Mouse (Mus musculus): Measurements from ENCODE around the gene Zbed3. TPM values are rescaled to one million over a fixed set of nuclear protein-coding genes. Genes with fewer than 3 reads are reported as not detected.
"Not testable (repeated sequence)": the region's sequence is repeated elsewhere in the genome, so short reads cannot be mapped to it uniquely, and the experiment has no call there.

Gene Zbed3
- polyA plus RNA-seq, 1 experiment from 2014 or later, result 42.7 TPM

- no peak overlapping the region for H3K4me2 ChIP-seq (replicated peaks)
- H3K9me3 ChIP-seq, result no peaks in the 10 kb centered on the region
- H3K4me1 ChIP-seq, result no peaks in the 10 kb centered on the region
- H3K27ac ChIP-seq (replicated peaks), result no peak overlapping the region
- ATAC-seq (replicated peaks), result no peak
- 88% methylated on average over 8 of the region's 8 CpGs for WGBS
- H3K36me3 ChIP-seq, result peaks cover 10% of the 10 kb centered on the region
- no peaks in the 10 kb centered on the region for H3K27me3 ChIP-seq
- no peak overlapping the region for H3K4me3 ChIP-seq
- H3K9ac ChIP-seq (replicated peaks), result no peak overlapping the region
Measured at GRCm38 (mm10) chr13:95343470-95343869, 20.1 kb downstream of the Zbed3 start.

- H3K4me2 ChIP-seq (replicated peaks), result no peak overlapping the region
- H3K9me3 ChIP-seq, result no peaks in the 10 kb centered on the region
- no peaks in the 10 kb centered on the region for H3K4me1 ChIP-seq
- no peaks in the 10 kb centered on the region for H3K27me3 ChIP-seq
- ATAC-seq (replicated peaks), result no peak
- 75% methylated on average over 6 of the region's 6 CpGs for WGBS
- peaks cover 13% of the 10 kb centered on the region for H3K36me3 ChIP-seq
- no peak overlapping the region for H3K27ac ChIP-seq (replicated peaks)
- H3K4me3 ChIP-seq, result no peak overlapping the region
- H3K9ac ChIP-seq (replicated peaks), result no peak overlapping the region
Measured at GRCm38 (mm10) chr13:95345869-95346268, 22.5 kb downstream of the Zbed3 start.

- H3K4me3 ChIP-seq, result no peak overlapping the region
- H3K4me2 ChIP-seq (replicated peaks), result no peak overlapping the region
- H3K27ac ChIP-seq (replicated peaks), result no peak overlapping the region
- H3K36me3 ChIP-seq, result peaks cover 25% of the 10 kb centered on the region
- H3K9me3 ChIP-seq, result no peaks in the 10 kb centered on the region
- ATAC-seq (replicated peaks), result peak; percentile 73
- H3K4me1 ChIP-seq, result no peaks in the 10 kb centered on the region
- no peak overlapping the region for H3K9ac ChIP-seq (replicated peaks)
- WGBS, result 30% methylated on average over 8 of the region's 8 CpGs
- no peaks in the 10 kb centered on the region for H3K27me3 ChIP-seq
Measured at GRCm38 (mm10) chr13:95347018-95347696, 23.7 kb downstream of the Zbed3 start.

GRCm38 (mm10) chr13:95348476-95348875 lies 25.1 kb downstream of the Zbed3 start:
- Histone ChIP-seq H3K9me3 (no peaks in the 10 kb centered on the region), H3K4me3 (no peak overlapping the region), H3K4me1 (no peaks in the 10 kb centered on the region), H3K4me2 (replicated peaks) (no peak overlapping the region), H3K36me3 (peaks cover 35% of the 10 kb centered on the region), H3K27ac (replicated peaks) (no peak overlapping the region), H3K9ac (replicated peaks) (no peak overlapping the region), H3K27me3 (no peaks in the 10 kb centered on the region)
- ATAC-seq (replicated peaks), result no peak
- WGBS, result 85% methylated on average over 3 of the region's 3 CpGs

- ATAC-seq (replicated peaks), result no peak
- Histone ChIP-seq H3K27ac (replicated peaks) (no peak overlapping the region), H3K9me3 (no peaks in the 10 kb centered on the region), H3K4me2 (replicated peaks) (no peak overlapping the region), H3K4me3 (no peak overlapping the region), H3K9ac (replicated peaks) (no peak overlapping the region), H3K4me1 (no peaks in the 10 kb centered on the region), H3K27me3 (no peaks in the 10 kb centered on the region), H3K36me3 (peaks cover 91% of the 10 kb centered on the region)
- 96% methylated on average over 2 of the region's 2 CpGs for WGBS
Measured at GRCm38 (mm10) chr13:95358223-95358622, 34.8 kb downstream of the Zbed3 start.

- H3K27me3 ChIP-seq, result no peaks in the 10 kb centered on the region
- 80% methylated on average over 4 of the region's 4 CpGs for WGBS
- H3K9ac ChIP-seq (replicated peaks), result no peak overlapping the region
- no peak overlapping the region for H3K4me3 ChIP-seq
- H3K27ac ChIP-seq (replicated peaks), result no peak overlapping the region
- no peaks in the 10 kb centered on the region for H3K4me1 ChIP-seq
- no peak for ATAC-seq (replicated peaks)
- no peaks in the 10 kb centered on the region for H3K9me3 ChIP-seq
- H3K36me3 ChIP-seq, result peaks cover 74% of the 10 kb centered on the region
- H3K4me2 ChIP-seq (replicated peaks), result no peak overlapping the region
Measured at GRCm38 (mm10) chr13:95363440-95363839, 40.0 kb downstream of the Zbed3 start.

- Histone ChIP-seq H3K4me1 (no peaks in the 10 kb centered on the region), H3K27ac (replicated peaks) (no peak overlapping the region), H3K9ac (replicated peaks) (no peak overlapping the region), H3K36me3 (peaks cover 75% of the 10 kb centered on the region), H3K27me3 (no peaks in the 10 kb centered on the region), H3K9me3 (no peaks in the 10 kb centered on the region), H3K4me3 (no peak overlapping the region), H3K4me2 (replicated peaks) (no peak overlapping the region)
- ATAC-seq (replicated peaks), result no peak
- 93% methylated on average over 8 of the region's 8 CpGs for WGBS
Measured at GRCm38 (mm10) chr13:95366356-95366755, 42.9 kb downstream of the Zbed3 start.

- Histone ChIP-seq H3K27ac (replicated peaks) (peak within 1 kb of the TSS; percentile 64), H3K36me3 (peaks cover 12% of the 10 kb centered on the region), H3K4me2 (replicated peaks) (peak within 1 kb of the TSS; percentile 90), H3K4me3 (peak within 1 kb of the TSS; percentile 83), H3K27me3 (no peaks in the 10 kb centered on the region), H3K9me3 (no peaks in the 10 kb centered on the region), H3K4me1 (peaks cover 26% of the 10 kb centered on the region), H3K9ac (replicated peaks) (peak within 1 kb of the TSS; percentile 84)
- WGBS, result under 1% methylated on average over 84 of the region's 86 CpGs
- ATAC-seq (replicated peaks), result peak; percentile 99
Measured at GRCm38 (mm10) chr13:95374701-95375553, 51.5 kb downstream of the Zbed3 start, which contains the start of gene Aggf1. TSS of gene Aggf1 (minus strand) at chr13:95375352.

- peak overlapping the region; percentile 90 for H3K4me2 ChIP-seq (replicated peaks)
- peaks cover 26% of the 10 kb centered on the region for H3K4me1 ChIP-seq
- H3K4me3 ChIP-seq, result peak overlapping the region; percentile 83
- H3K27ac ChIP-seq (replicated peaks), result peak overlapping the region; percentile 64
- ATAC-seq (replicated peaks), result peak; percentile 35
- no peaks in the 10 kb centered on the region for H3K27me3 ChIP-seq
- H3K9ac ChIP-seq (replicated peaks), result peak overlapping the region; percentile 84
- H3K9me3 ChIP-seq, result no peaks in the 10 kb centered on the region
- peaks cover 6% of the 10 kb centered on the region for H3K36me3 ChIP-seq
- 29% methylated on average over 6 of the region's 6 CpGs for WGBS
Measured at GRCm38 (mm10) chr13:95375554-95375914, 52.1 kb downstream of the Zbed3 start.

GRCm38 (mm10) chr13:95376689-95377289 lies 53.4 kb downstream of the Zbed3 start:
- ATAC-seq (replicated peaks); H3K9ac ChIP-seq (replicated peaks); H3K27ac ChIP-seq (replicated peaks); H3K4me2 ChIP-seq (replicated peaks); H3K9me3 ChIP-seq; H3K4me3 ChIP-seq; H3K27me3 ChIP-seq; H3K36me3 ChIP-seq: not testable (repeated sequence)
- WGBS, result 94% methylated on average over 11 of the region's 11 CpGs
- H3K4me1 ChIP-seq, result peaks cover 26% of the 10 kb centered on the region

GRCm38 (mm10) chr13:95378696-95379095 lies 55.3 kb downstream of the Zbed3 start:
- no peaks in the 10 kb centered on the region for H3K9me3 ChIP-seq
- H3K27me3 ChIP-seq, result no peaks in the 10 kb centered on the region
- no peak overlapping the region for H3K27ac ChIP-seq (replicated peaks)
- no peak for ATAC-seq (replicated peaks)
- H3K4me3 ChIP-seq, result no peak overlapping the region
- H3K36me3 ChIP-seq, result no peaks in the 10 kb centered on the region
- H3K4me1 ChIP-seq, result peaks cover 13% of the 10 kb centered on the region
- no peak overlapping the region for H3K9ac ChIP-seq (replicated peaks)
- no peak overlapping the region for H3K4me2 ChIP-seq (replicated peaks)
- WGBS, result 89% methylated on average over 3 of the region's 3 CpGs

- H3K4me2 ChIP-seq (replicated peaks), result no peak overlapping the region
- no peaks in the 10 kb centered on the region for H3K27me3 ChIP-seq
- no peak overlapping the region for H3K27ac ChIP-seq (replicated peaks)
- no peak for ATAC-seq (replicated peaks)
- H3K36me3 ChIP-seq, result no peaks in the 10 kb centered on the region
- no peak overlapping the region for H3K4me3 ChIP-seq
- no peaks in the 10 kb centered on the region for H3K4me1 ChIP-seq
- no peaks in the 10 kb centered on the region for H3K9me3 ChIP-seq
- WGBS, result 97% methylated on average over 5 of the region's 5 CpGs
- no peak overlapping the region for H3K9ac ChIP-seq (replicated peaks)
Measured at GRCm38 (mm10) chr13:95382418-95382817, 59.0 kb downstream of the Zbed3 start.

Data from forebrain, embryonic 15.5 days (tissue).